Mouse (Mus musculus) adrenal gland, postnatal 14 days (tissue): ENCODE results near the gene Cenpe. TPM values are rescaled to one million over a fixed set of nuclear protein-coding genes. Genes with fewer than 3 reads are reported as not detected.
A peak's percentile ranks its signal among the peaks of the same experiment; 100 is the strongest.

Source experiments
- DNase-seq: peaks from one replicate; pipeline ENCODE4 v3.0.0; 2021; ENCODE audit warnings: mixed read lengths
- total RNA-seq: library from RNA; stranded (reverse); gene quantifications from 2 replicates; pipeline ENCODE4 v1.2.3, GENCODE M21; 2021

The Cenpe gene
- total RNA-seq, 1 experiment from 2014 or later = 8.7 TPM

DNA sequence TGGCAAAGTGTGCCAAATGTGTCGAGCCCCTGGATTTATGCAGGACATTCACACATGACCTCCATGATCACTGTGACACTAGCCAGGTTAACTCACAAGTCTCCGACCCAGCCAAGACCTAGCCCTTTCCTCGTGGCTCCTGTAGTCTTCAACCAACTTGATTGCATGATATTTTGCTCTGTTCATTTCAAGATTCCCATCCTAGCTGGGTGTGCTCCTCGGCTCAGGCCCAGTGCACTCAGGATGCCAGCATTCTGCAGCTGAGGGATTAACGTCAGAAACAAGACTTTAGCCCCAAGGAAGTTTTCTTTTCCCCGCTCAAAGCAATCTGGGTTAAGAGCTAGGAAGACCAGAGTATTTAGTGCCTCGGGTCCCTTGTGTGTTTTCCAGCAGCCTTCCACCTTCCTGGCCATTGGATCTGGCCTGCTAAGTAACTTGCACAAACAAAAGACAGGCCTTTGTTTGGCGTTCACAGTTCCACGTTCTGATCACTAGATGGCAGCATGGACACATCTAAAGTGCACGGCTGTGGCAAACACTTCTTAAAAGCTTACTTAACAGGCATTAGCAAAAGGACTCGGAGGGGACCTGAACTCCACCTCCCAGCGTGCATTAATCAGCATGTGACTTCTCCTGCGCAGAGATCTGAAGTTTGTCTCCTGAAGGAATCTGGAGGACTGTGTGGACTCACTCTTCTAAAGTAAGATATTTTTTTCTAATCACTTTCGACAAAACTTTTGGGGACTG, 68.5 kb downstream of the Cenpe start, which contains the start of gene Bdh2:
Gene Bdh2, plus strand, starts transcription at position 553 of the 747 bp plus-strand sequence.
- DNase-seq = peak; percentile 81

DNA sequence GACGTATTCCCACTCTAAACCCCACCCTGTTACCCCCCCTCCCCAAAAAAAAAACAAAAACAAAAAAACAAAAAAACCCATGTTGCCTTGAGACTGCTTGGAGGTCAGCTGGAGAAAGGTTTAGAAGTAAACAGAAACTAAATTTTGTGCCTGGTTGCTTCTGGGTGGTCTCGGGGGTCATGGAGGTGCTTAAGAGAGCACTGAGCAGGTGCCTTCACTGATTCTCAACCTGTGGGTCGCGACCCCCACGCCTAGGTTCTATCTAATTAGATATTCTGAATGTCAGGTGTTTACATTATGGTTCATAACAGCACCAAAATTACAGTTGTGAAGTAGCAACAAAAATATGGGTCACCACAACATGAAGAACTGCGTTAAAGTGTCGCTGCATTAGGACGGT, 69.4 kb downstream of the Cenpe start:
- DNase-seq = no peak

DNA sequence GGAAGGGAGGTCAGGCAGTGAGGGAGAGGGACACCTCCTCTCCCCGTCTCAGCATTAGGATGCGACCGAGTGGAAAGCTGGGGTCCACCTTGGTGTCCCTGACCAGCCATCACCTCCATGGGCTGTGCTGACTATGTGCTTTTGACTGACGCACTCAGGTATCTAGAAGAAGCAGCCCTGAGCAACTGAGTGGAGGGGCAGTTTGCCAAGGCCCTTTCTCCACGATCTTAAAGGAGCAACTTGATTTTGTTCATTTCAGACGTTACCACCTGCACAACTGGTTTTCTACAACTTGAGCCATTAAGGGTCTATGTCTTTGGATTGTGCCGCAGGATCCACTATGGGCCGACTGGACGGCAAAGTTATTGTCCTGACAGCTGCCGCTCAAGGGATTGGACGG, 72.9 kb downstream of the Cenpe start:
- DNase-seq = no peak

DNA sequence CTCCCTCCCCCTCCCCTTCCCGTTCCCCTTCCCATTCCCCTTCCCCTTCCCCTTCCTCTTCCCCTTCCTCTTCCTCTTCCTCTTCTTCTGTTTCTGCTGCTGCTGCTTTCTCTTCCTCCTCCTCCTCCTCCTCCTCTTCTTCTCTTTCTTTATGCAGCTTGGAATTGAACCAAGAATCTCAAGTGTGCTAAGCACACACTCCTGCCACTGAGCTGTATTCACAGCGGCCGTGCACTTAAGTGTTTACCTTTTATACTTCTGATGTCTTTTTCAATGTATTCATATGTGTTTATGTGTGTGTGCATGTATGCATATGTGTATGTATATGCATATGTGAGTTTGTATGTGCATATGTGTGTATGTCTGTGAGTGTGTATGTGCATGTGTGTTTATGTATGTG, 73.5 kb downstream of the Cenpe start:
- no peak for DNase-seq

DNA sequence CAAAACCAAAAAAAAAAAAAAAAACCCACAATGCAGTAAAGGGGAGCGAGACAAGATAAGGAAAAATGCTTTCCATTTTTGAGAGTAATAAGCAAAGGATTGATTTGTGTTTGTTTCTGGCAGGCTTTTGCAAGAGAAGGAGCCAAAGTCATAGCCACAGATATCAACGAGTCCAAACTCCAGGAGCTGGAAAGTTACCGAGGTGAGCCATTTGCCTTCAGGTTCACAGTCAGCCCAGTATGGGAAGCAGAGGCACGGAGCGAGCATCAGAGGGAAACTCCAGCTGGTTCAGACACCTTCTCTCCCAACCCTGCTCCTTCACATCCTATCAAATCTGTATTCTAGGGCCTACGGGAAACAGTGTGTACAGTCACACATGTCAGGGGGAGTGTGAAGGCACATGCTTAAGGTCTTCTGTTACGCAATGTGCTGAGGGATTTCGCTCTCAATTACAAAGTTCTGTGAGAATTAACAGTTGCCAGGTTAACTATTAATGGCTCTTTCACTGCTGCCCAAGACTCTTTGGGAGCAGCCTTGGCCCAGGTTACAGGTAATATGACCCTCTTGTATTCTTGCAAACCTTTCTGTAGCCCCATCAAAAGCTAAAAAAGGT, 75.9 kb downstream of the Cenpe start:
- no peak for DNase-seq

DNA sequence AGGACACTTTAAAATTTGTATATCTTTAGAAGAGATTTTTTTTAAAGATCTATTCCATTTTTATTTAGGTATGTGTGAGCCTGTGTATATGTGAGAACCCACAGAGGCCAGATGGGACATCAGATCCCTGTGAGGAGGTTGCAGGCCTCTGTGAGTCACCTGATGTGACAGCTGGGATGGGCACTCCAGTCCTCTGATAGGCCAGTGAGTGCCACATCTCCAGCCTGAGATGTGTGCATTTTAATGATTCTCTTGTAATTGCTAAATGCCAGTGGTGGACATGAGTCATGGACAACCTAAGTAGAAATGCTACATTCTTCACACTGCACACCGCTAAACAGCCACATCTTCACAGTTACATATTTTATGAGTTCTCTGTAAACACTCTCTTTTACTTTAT, 76.8 kb downstream of the Cenpe start:
- DNase-seq = no peak

DNA sequence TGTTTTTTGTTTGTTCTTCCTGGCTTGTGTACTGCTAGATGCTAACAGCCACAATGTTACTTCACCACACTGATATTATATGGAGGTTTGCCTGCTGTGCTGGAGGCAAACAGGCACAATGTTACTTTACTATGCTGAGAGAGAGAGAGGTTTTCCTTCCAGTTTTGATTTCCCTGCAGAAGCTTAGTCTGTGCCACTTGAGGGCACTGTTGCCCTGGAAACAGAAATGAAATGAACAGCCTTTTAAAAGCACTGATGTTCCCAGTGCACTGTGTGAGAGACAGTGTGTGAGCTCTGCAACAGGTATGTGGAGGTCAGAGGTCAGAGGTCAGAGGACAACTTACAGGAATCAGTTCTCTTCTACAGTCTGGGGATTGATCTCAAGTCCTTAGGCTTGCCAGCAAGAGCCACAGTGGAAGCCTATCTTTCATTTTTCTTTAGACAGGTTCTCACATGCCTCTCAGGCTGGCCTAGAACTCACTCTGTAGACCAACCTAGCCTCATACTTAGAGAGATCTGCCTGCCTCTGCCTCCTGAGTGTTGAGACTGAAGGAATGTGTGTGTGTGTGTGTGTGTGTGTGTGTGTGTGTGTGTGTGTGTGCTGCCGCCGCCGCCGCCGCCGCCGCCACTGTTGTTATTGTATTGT, 78.0 kb downstream of the Cenpe start:
- DNase-seq = peak; percentile 66

DNA sequence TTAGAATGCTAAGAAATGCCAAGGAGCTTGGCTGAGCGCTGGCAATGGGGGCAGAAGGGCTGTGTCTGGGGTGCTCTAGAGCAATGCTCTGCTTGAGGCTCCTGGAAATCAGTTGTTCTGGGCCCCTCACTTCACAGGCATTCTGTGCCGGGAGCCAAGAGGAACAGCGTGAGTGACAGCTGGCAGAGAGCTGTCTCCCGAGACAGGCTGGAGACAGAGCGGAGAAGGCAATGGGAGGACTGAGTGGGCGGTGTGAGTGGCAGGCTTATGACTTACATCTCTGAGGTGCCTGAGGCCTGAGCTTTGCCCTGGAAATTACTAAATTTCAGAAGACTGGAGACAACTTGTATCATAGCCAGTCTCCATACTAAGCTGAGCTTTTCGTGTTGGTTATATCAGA, 81.4 kb downstream of the Cenpe start:
- DNase-seq = no peak

DNA sequence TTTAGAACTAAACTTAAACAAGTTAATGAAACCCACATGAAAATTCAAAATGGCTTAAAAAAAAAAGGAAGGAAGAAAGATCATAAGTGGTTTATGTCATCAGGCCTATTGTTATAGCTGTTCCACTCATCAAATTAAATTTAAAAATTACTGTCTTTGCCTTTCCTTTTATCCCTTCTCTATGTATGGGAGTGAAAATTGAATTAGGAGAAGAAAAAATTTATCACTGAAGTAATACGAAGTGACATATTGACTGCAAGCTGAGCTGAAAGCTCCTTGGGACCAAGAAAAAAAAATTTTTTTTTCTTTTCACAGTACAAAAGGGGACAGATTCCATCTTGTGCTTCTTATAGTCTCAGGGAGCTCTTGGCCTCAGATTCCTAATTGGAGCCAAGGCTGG, 83.2 kb downstream of the Cenpe start:
- DNase-seq = no peak

DNA sequence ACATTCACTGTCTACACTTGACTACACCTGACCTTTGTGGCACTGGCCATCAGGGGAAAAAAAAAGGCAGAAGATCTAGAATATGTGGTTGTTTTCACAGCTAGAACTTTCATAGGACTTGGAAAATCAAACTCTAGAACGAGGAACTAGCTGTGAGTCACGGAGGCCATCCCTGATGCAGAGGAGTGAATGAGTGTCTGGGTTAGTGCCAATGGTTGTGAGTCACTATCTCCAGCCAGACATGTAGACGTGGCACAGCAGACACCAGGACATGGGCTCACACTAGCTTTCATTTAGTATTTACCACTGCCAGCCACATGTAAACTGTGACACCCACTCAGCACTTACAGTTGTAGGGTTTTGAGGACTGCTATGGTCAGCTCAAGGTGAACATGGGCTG, 86.2 kb downstream of the Cenpe start:
- DNase-seq = peak; percentile 84

DNA sequence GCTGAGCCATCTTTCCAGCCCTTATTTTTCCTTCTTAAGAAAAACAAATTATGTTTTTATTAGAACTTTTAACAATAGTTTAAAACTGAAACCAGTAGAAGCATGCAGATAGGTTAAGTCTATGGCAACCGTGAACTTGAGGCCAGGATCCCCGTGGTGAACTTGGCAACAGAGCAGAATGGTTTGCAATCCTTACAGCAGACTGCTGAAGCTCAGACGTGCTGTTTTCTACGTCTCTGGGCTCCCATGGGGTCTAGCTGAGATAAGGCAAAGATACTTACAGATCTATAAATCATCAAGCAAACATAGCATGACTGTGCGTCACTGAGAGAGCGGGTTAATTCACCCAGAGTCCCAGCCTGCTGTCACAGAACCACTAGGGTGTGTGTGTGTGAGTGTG, 87.7 kb downstream of the Cenpe start:
- no peak for DNase-seq

DNA sequence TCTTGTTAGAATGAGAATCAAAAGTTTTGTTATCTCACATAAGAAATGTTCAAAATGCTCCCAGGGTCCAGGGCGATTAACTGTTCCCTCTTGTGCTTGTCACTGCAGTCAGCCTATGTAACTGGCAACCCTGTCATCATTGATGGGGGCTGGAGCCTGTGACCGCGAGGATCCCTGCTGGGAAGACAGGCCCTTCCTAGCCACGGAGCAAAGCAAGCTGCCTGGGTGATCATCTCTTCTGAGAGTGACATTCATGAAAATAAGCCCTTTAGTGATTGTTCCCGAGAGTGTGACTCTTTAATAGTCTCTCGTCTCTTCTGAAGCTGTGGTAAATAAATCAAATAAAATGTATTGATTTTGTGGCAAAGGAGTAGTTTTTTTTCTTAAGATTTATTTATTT, 91.7 kb downstream of the Cenpe start:
- DNase-seq = no peak

DNA sequence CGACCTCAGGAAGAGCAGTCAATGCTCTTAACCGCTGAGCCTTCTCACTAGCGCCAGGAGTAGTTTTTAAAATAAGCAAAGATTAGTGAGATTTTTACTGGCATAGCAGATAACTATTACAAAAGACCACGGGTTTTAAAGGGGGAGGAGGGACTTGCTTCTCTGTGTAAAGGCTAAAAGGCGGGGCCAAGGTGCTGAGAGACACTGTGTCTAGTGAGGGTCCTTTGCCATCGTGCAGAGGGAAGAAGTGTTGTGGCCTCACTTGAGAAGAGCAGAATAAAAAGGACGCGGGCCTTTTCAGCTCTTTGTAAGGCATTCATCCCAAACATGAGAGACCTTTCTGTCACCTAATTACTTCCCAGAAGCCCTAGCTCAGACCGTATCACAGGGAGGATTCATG, 92.2 kb downstream of the Cenpe start:
- DNase-seq = no peak

DNA sequence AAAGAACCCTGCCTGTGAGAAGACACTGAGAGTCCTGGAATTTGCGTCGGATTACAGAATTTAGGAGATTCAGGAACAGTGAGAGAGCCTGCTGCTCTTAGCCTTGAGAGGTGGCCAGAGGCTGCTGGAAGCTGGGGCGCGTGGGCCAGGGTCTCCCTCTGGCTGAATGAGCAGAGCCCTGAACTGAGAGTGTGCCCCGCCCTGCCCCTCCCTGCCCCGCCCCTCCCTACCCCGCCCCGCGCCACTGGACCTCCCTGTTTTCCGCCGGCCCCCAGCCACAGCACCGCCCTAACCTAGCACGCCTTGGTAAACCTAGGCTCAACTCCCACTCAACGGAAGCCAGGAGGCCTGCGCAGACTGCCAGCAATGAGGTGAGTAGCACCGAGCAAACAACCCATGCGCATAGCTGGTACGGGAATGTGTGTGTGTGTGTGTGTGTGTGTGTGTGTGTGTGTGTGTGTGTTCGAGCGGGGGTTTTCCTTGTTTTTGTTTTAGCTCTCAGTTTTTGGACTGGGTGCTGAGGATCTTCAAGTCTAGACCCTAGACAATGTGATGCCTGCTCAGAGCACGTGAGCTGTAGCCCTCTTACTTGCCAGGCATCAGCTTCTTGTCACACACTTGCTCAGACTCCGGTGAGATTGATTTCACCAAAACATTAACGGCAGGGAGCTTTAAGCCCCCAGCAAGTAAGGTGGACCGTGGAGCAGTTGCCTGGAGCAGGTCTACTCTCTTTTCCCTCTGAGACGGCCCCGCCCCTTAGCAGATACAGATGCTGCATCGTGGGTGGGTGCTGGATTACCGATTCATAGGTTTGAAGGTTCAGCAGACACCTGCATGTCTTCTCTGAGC, 95.3 kb downstream of the Cenpe start, which contains the start of gene Slc9b2:
Gene Slc9b2, plus strand, starts transcription at position 290 of the 849 bp plus-strand sequence.
- peak; percentile 61 for DNase-seq

DNA sequence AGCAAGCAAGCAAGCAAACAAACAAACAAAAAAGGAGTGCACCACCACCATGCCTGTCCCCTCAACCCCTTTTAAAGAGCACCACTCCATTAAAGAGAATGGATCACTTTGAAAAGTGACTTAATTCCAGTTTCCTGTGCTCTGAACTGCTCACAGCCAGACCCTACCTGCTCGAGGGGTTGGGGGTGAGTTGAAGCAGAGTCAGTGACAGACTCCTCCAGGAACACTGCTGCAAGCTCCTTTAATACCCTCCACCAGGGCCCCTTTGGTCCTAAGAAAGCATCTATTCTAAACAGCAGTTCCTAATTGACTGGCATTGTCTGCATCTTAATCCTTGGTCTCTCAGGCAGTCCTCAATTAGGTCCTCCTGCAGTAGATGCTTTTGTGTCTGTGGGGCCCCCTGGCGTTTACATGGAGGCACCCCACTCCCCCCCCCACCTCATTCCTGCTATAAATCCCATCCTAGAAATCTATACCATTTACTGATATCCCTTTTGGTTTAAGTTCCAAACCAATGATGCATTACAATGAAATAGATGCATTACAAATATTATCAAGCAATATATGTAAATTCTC, 100.7 kb downstream of the Cenpe start:
- DNase-seq = no peak

DNA sequence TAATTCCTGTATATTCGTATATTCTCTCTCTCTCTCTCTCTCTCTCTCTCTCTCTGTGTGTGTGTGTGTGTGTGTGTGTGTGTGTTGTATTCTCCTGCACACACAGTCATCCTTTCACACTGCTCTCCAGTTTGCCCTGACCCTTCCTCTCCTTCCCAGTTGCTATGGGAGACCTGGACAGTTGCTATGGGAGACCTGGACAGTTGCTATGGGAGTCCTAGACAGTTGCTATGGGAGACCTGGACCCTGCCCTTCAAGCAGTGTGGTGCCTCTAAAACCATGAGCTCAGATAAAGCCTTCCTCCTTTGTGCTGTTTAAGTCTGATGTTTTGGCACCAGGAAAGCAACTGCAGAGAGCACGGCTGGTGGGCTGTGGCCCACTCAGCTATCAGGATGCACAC, 101.4 kb downstream of the Cenpe start:
- no peak for DNase-seq

DNA sequence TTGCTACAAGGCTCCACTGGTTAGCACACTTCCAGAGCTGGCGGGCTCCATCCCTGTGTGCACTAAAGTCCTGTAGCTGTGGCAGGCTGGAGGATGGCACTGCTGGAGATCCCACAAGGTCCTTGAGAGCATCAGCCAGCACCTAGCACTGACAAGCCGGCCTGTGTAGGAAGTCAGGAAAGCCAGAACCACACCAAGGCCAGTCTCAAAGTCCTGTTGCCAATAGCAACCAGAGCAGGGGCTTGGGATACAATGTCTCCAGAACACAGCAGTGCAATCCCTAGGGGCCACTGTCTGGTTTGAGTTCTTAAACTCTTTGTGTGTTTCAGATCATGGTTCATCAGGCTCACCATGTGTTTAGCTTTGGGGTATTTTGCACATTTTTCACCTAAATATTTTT, 102.5 kb downstream of the Cenpe start:
- no peak for DNase-seq

DNA sequence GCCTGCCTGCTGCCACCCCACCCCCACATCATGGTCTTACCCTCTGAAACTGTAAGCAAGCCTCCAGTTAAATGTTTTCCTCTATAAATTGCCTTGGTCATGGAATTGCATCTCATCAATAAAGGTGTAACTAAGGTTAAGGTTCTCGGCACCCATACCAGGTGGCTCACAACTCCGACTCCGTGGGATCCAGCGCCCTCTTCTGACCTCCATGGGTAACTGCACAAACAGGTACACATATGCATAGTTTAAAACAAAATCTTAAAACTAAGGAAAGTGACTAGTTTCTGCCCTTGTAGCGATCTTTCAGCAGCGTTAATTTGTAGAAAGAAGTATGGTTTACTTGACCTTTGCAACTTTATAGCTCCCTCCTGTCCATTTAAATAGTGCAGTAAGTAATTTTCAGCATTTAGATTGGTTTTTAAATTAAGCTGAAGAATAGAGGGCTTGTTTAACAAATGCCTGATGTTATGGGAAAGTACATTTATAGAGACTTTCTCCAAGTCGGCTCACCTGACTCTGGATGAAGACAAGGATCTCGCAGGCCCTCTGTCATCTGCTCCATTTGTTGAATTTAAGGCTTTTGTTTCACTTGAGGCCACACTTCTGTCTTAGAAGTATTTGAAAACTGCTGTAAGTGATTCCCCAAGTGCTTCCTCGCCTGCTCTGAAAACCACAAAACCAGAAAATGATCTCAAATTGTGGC, 103.5 kb downstream of the Cenpe start:
- no peak for DNase-seq

DNA sequence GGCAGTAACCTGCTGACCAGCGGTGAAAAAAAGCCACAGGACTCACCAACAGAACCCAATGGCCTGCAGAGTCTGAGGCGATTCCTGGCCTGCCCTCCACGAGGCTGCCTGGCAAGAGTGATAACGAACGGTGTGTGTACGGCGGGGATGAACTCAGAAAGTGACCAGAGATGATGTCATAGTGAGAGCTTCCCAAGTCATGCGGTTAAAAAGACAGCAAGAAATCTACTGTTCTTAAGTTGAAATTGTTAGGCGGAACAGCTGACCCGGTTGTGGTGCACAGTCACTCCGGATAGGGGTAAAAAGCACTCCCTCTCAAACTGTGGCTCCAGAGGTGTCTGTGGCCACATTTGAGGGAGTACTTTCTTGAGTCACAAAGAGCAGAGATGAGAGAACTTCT, 106.0 kb downstream of the Cenpe start:
- no peak for DNase-seq
